Mouse (Mus musculus): ENCODE data around the gene Exoc1. TPM values are rescaled to one million over a fixed set of nuclear protein-coding genes. Genes with fewer than 3 reads are reported as not detected.

Gene Exoc1
- polyA plus RNA-seq, 1 experiment: 17.6 TPM

DNA sequence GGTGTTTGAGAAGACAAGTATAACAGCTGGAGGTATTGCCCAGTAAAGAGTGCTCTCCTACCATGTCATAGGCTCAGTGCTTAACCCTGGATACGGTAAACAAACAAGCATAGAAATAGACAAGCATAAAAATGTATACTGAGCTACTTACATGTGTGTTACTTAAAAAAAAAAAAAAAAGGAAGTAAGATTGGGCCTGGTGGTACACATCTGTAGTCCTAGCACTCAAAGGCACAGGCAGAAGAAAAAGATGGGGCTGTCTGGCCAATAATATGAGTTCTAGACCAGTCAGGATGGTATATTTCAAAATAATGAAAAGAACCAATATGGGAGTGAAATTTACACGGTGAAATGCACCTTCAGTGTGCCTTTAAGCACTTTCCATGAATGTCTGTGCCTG lies 60.9 kb downstream of the Exoc1 start:
- no peak for DNase-seq (ENCODE audit: low read depth, low spot score)
- WGBS: 78% methylated on average over 2 of the region's 2 CpGs

DNA sequence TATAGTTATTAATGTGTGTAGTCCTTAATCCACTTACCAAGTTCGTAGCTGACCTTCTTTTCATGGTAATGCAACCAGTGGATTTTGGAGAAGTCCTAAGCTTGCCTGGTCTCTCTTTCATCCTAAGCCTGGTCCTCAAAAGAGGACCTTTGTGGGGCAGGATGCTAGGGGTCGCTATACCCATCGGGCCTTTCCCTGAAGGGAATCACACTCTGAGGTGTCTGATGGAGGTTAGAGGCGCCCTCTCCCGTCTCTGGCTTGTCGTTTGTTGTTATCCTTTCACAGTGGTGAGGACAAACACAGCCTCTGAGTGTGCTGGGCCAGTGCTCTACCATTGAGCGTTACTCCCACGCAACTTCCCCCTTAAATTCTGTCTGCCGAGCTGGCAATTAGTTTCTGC lies 62.8 kb downstream of the Exoc1 start:
- no peak for DNase-seq (ENCODE audit: low read depth, low spot score)

DNA sequence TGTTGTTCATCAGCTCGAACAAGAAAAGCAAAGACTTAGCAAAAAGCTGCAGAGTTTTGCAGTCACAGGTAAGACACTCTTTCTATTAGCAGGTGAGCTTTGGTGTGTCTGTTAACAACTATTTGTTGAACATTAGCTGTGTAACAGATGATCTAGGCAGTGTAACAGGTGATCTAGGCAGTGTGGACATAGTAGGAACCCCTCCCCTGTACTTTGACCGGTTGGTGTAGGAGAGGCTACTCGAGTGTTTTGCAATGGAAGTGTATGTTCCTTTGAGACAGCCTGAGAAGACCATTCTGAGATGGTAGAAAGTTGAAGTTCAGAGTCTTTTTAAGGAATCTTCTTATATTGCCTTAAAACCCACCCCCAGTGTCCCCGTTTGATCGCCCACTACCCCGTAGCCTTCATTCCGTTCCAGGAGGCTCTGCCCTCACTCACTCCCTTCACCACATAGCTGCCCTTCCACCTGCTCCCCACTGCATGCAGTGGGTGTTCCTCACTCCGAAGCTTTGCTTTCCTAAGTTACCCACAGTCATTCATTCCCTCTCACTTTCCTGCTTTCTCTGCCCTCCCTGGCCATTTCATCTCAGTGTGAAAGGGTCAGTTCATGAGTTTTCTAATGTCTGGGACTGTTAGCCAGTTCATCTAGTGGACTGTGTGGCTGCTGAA lies 80.7 kb downstream of the Exoc1 start:
- no peak for DNase-seq (ENCODE audit: low read depth, low spot score)
- WGBS: 26% methylated on average over 8 of the region's 8 CpGs

More for the DNA sequence above, 62.8 kb downstream of the Exoc1 start:
- 69% methylated on average over 9 of the region's 9 CpGs for WGBS

GRCm38 (mm10) chr5:76612867-76613499 lies 83.9 kb downstream of the Exoc1 start:
- DNase-seq (ENCODE audit: low read depth, low spot score): no peak
- 76% methylated on average over 6 of the region's 6 CpGs for WGBS

- no peak for DNase-seq (ENCODE audit: low read depth, low spot score)
- WGBS: 95% methylated on average over 8 of the region's 8 CpGs
Observed at GRCm38 (mm10) chr5:76615276-76615675, 86.2 kb downstream of the Exoc1 start.

- no peak for DNase-seq (ENCODE audit: low read depth, low spot score)
- WGBS: 93% methylated on average over 2 of the region's 2 CpGs
Observed at GRCm38 (mm10) chr5:76616196-76616747, 87.2 kb downstream of the Exoc1 start.

DNA sequence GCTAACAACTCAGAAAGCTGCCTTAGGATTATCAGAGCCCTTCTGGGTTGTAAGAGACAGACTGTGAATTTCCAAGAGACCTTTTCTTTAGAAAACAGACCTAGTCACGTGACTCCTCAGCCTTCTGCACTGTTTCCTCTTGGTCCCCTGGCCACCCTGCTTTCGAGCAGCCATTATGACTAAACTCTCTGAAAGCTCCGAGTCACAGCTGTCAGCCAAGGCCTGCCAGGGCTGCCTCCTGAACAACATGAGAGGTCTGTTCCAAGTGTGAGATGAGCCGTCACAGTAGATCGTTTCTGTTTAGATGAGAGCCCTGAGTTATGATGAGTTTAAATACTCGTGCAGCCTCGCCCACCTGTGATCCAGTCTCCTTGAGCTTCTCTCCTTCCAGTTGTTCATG lies 89.6 kb downstream of the Exoc1 start:
- DNase-seq (ENCODE audit: low read depth, low spot score): no peak
- WGBS: 69% methylated on average over 7 of the region's 7 CpGs

Other genes with a start within 250 kb of the Exoc1 start
- 6.0 and 15.0 TPM in 2 replicates for gene Clock, start 224.5 kb upstream of the Exoc1 start, polyA plus RNA-seq (2012; rRNA removed)
- not detected in 2 replicates for gene Pdcl2, start 198.2 kb upstream of the Exoc1 start, polyA plus RNA-seq (2012; rRNA removed)
- 1.4 and 1.6 TPM in 2 replicates for gene Nmu, start 165.5 kb upstream of the Exoc1 start, polyA plus RNA-seq (2012; rRNA removed)
- not detected in 2 replicates for gene Gm7271, start 45.3 kb upstream of the Exoc1 start, polyA plus RNA-seq (2012; rRNA removed)
- gene Cep135, start 59.4 kb downstream of the Exoc1 start, polyA plus RNA-seq (2012; rRNA removed): 0.47 and 1.1 TPM in 2 replicates
- gene C530008M17Rik, start 127.2 kb downstream of the Exoc1 start, polyA plus RNA-seq (2012; rRNA removed): 22.0 and 35.0 TPM in 2 replicates

Measured in large intestine, adult 2 months (tissue).